Mouse (Mus musculus) liver, adult 2 months (tissue): ENCODE results near the gene Nbea.

ENCODE experiments used
- CTCF ChIP-seq: fragments of 200-500 bp; IDR thresholded peaks from 2 replicates; pipeline ENCODE4 v1.5.1; 2011; ENCODE audit warnings: low read depth, low read length, control low read depth
- POLR2A ChIP-seq: fragments of 200-500 bp; IDR thresholded peaks from 2 replicates; pipeline ENCODE4 v1.6.1; 2011; ENCODE audit warnings: low read length, control low read depth; ENCODE audit not compliant: insufficient read depth; ENCODE audit errors: extremely low read depth

GRCm38 (mm10) chr3:55819598-55819997 is 363.9 kb downstream of the Nbea start:
- TF ChIP-seq POLR2A: no peak
- no peak for TF ChIP-seq CTCF
